Mouse (Mus musculus) embryo, embryonic 11 days (tissue): ENCODE measurements around the gene Exoc6b.

ENCODE experiments used
- DNase-seq: peaks from one replicate; pipeline ENCODE4 v3.0.0-alpha.2; 2015

The Exoc6b gene

GRCm38 (mm10) chr6:84968531-84968930, 100.8 kb downstream of the Exoc6b start:
- no peak for DNase-seq

- no peak for DNase-seq
Measured at GRCm38 (mm10) chr6:84964729-84965415, 104.4 kb downstream of the Exoc6b start.

GRCm38 (mm10) chr6:84963044-84963443, 106.3 kb downstream of the Exoc6b start:
- DNase-seq, result no peak

GRCm38 (mm10) chr6:84961763-84962162, 107.5 kb downstream of the Exoc6b start:
- no peak for DNase-seq

GRCm38 (mm10) chr6:84959520-84959919, 109.8 kb downstream of the Exoc6b start:
- peak; percentile 26 for DNase-seq

- DNase-seq, result no peak
Measured at GRCm38 (mm10) chr6:84951621-84952020, 117.7 kb downstream of the Exoc6b start.

- no peak for DNase-seq
Measured at GRCm38 (mm10) chr6:84946569-84946968, 122.7 kb downstream of the Exoc6b start.

- DNase-seq, result no peak
Measured at GRCm38 (mm10) chr6:84946106-84946505, 123.2 kb downstream of the Exoc6b start.

- peak; percentile 18 for DNase-seq
Measured at GRCm38 (mm10) chr6:84932953-84933921, 136.1 kb downstream of the Exoc6b start.

GRCm38 (mm10) chr6:84931051-84931450, 138.3 kb downstream of the Exoc6b start:
- DNase-seq, result peak; percentile 16

GRCm38 (mm10) chr6:84926066-84926465, 143.2 kb downstream of the Exoc6b start:
- peak; percentile 31 for DNase-seq

GRCm38 (mm10) chr6:84923760-84924221, 145.5 kb downstream of the Exoc6b start:
- peak; percentile 37 for DNase-seq

- DNase-seq, result peak; percentile 42
Measured at GRCm38 (mm10) chr6:84916291-84916690, 153.0 kb downstream of the Exoc6b start.

- DNase-seq, result peak; percentile 83
Measured at GRCm38 (mm10) chr6:84912434-84912833, 156.9 kb downstream of the Exoc6b start.

GRCm38 (mm10) chr6:84899002-84899774, 170.1 kb downstream of the Exoc6b start:
- DNase-seq, result no peak

GRCm38 (mm10) chr6:84893773-84894095, 175.6 kb downstream of the Exoc6b start:
- peak; percentile 18 for DNase-seq

- peak; percentile 10 for DNase-seq
Measured at GRCm38 (mm10) chr6:84892926-84893772, 176.2 kb downstream of the Exoc6b start.

- no peak for DNase-seq
Measured at GRCm38 (mm10) chr6:84886551-84886950, 182.8 kb downstream of the Exoc6b start.

- DNase-seq, result no peak
Measured at GRCm38 (mm10) chr6:84885080-84885479, 184.2 kb downstream of the Exoc6b start.

- no peak for DNase-seq
Measured at GRCm38 (mm10) chr6:84883720-84884119, 185.6 kb downstream of the Exoc6b start.

GRCm38 (mm10) chr6:84882663-84883517, 186.4 kb downstream of the Exoc6b start:
- peak; percentile 7 for DNase-seq
